ENCODE assay signal across 26 mouse cellular contexts in genomic region chr6:100622861-100623507, GRCm38 (mm10). TPM values are rescaled to one million over a fixed set of nuclear protein-coding genes. Genes with fewer than 3 reads are reported as not detected.
DNase-seq lines count a peak whose midpoint lies in the region; ATAC-seq and TF ChIP-seq lines count a peak whose summit lies in the region.
"Had no signal": no experiment of that assay in that cellular context is flagged by ENCODE, and none has a peak within 500 bp of the region (broad histone marks: within the 10 kb centered on the region; RNA-seq: fewer than 3 reads in every experiment).

No protein-coding gene starts in this region.

- no peaks in the 10 kb centered on the region for H3K27me3 ChIP-seq in embryonic facial prominence, embryonic 14.5 days (replicated peaks; ENCODE audit: control insufficient read depth, insufficient read depth, low read length)
- H3K27me3 ChIP-seq in embryonic facial prominence, embryonic 10.5 days (replicated peaks; ENCODE audit: low read depth, poor library complexity, severe bottlenecking), result no peaks in the 10 kb centered on the region
- H3K27me3 ChIP-seq in kidney, postnatal 0 days (ENCODE audit: insufficient read depth, low read length), result no peaks in the 10 kb centered on the region
- no peaks in the 10 kb centered on the region for H3K27me3 ChIP-seq in kidney, embryonic 14.5 days (ENCODE audit: control insufficient read depth, insufficient read depth, low read length)
- no peaks in the 10 kb centered on the region for H3K27me3 ChIP-seq in liver, embryonic 12.5 days (replicated peaks)
- H3K27me3 ChIP-seq: embryonic facial prominence, embryonic 13.5 days; hindbrain, embryonic 15.5 days; midbrain, embryonic 12.5 days had no signal

- WGBS in embryonic facial prominence, embryonic 14.5 days, result 27% methylated on average over 2 of the region's 2 CpGs
- 72% methylated on average over 2 of the region's 2 CpGs for WGBS in embryonic facial prominence, embryonic 10.5 days
- WGBS in kidney, postnatal 0 days, result 25% methylated on average over 2 of the region's 2 CpGs
- 35% methylated on average over 2 of the region's 2 CpGs for WGBS in kidney, embryonic 14.5 days
- WGBS in liver, embryonic 12.5 days (ENCODE audit: insufficient replicate concordance), result 61% methylated on average over 2 of the region's 2 CpGs

- DNase-seq in embryonic facial prominence, embryonic 14.5 days (ENCODE audit: low spot score), result peak; percentile 11
- DNase-seq in embryonic facial prominence, embryonic 10.5 days (ENCODE audit: low spot score), result no peak
- DNase-seq in kidney, postnatal 0 days (ENCODE audit: low spot score), result peak; percentile 63
- DNase-seq in T-cell, adult 2 months (ENCODE audit: low spot score), result no peak
- DNase-seq: cerebellum, adult 9-10 months; forebrain, postnatal 0 days; heart, postnatal 4 days; kidney, adult 18-20 months; kidney, postnatal 36 days; layer of hippocampus, adult 9-11 months; lung, adult 18-20 months; lung, postnatal 36 days; retina, postnatal 1 day; right cerebral cortex, postnatal 4 days had no signal

- H3K9me3 ChIP-seq in embryonic facial prominence, embryonic 14.5 days (ENCODE audit: control insufficient read depth, low read length), result no peaks in the 10 kb centered on the region
- H3K9me3 ChIP-seq in embryonic facial prominence, embryonic 10.5 days, result no peaks in the 10 kb centered on the region
- H3K9me3 ChIP-seq in kidney, postnatal 0 days (replicated peaks; ENCODE audit: low read length), result no peaks in the 10 kb centered on the region
- no peaks in the 10 kb centered on the region for H3K9me3 ChIP-seq in kidney, embryonic 14.5 days (ENCODE audit: control insufficient read depth, low read length)
- no peaks in the 10 kb centered on the region for H3K9me3 ChIP-seq in liver, embryonic 12.5 days (replicated peaks)
- H3K9me3 ChIP-seq: embryonic facial prominence, embryonic 13.5 days; forebrain, embryonic 10.5 days; G1E; hindbrain, embryonic 15.5 days; limb, embryonic 10.5 days; midbrain, embryonic 12.5 days had no signal

- peaks cover 3% of the 10 kb centered on the region; the same call in 1 of the 2 replicates for H3K4me1 ChIP-seq in embryonic facial prominence, embryonic 14.5 days (ENCODE audit: control insufficient read depth, insufficient read depth, low read length)
- H3K4me1 ChIP-seq in embryonic facial prominence, embryonic 10.5 days, result no peaks in the 10 kb centered on the region
- H3K4me1 ChIP-seq in kidney, postnatal 0 days (replicated peaks; ENCODE audit: insufficient read depth, low read length), result no peaks in the 10 kb centered on the region
- no peaks in the 10 kb centered on the region for H3K4me1 ChIP-seq in kidney, embryonic 14.5 days (ENCODE audit: control insufficient read depth, insufficient read depth, low read length)
- peaks cover 36% of the 10 kb centered on the region for H3K4me1 ChIP-seq in liver, embryonic 12.5 days
- H3K4me1 ChIP-seq: forebrain, embryonic 10.5 days; hindbrain, embryonic 15.5 days; midbrain, embryonic 12.5 days had no signal

- no peak overlapping the region for H3K4me2 ChIP-seq in embryonic facial prominence, embryonic 14.5 days (ENCODE audit: low read depth, low read length)
- H3K4me2 ChIP-seq in kidney, postnatal 0 days (ENCODE audit: low read length), result no peak overlapping the region
- no peak overlapping the region for H3K4me2 ChIP-seq in kidney, embryonic 14.5 days (replicated peaks; ENCODE audit: low read depth, low read length)
- peak overlapping the region; percentile 8; the same call in 1 of the 2 replicates for H3K4me2 ChIP-seq in liver, embryonic 12.5 days
- H3K4me2 ChIP-seq: embryonic facial prominence, embryonic 13.5 days; heart, embryonic 11.5 days; hindbrain, embryonic 15.5 days; midbrain, embryonic 12.5 days had no signal

- TF ChIP-seq CTCF in kidney, postnatal 0 days (IDR thresholded peaks at IDR 0.05; ENCODE audit: low read depth), result no peak

- no peak for ATAC-seq in embryonic facial prominence, embryonic 14.5 days (ENCODE audit: low read depth)
- no peak for ATAC-seq in kidney, postnatal 0 days (replicated peaks; ENCODE audit: low FRiP score, low read depth)
- ATAC-seq in kidney, embryonic 14.5 days (ENCODE audit: low FRiP score, low TSS enrichment), result no peak
- ATAC-seq in liver, embryonic 12.5 days, result peak; percentile 48; the same call in 1 of the 2 replicates
- peak; percentile 59; the same call in 1 of the 2 replicates for ATAC-seq in megakaryocyte-erythroid progenitor cell, adult 5-6 weeks (replicated peaks; ENCODE audit: low FRiP score, low TSS enrichment, poor library complexity, severe bottlenecking)
- ATAC-seq: forebrain, postnatal 0 days had no signal

- no peak overlapping the region for H3K27ac ChIP-seq in embryonic facial prominence, embryonic 14.5 days (replicated peaks; ENCODE audit: low read depth, low read length)
- no peak overlapping the region for H3K27ac ChIP-seq in embryonic facial prominence, embryonic 10.5 days (replicated peaks)
- H3K27ac ChIP-seq in kidney, postnatal 0 days, result no peak overlapping the region
- no peak overlapping the region for H3K27ac ChIP-seq in kidney, embryonic 14.5 days (ENCODE audit: low read depth, low read length)
- peak overlapping the region; percentile 80 for H3K27ac ChIP-seq in liver, embryonic 12.5 days
- H3K27ac ChIP-seq: embryonic facial prominence, embryonic 13.5 days; forebrain, embryonic 10.5 days; hindbrain, embryonic 15.5 days; left cerebral cortex, adult 2 months; limb, embryonic 10.5 days; midbrain, embryonic 12.5 days; stomach, postnatal 0 days had no signal

- no peak overlapping the region for H3K9ac ChIP-seq in embryonic facial prominence, embryonic 14.5 days (ENCODE audit: low read depth, low read length)
- H3K9ac ChIP-seq in kidney, postnatal 0 days (ENCODE audit: low read depth, low read length), result no peak overlapping the region
- H3K9ac ChIP-seq in kidney, embryonic 14.5 days (ENCODE audit: low read depth, low read length), result no peak overlapping the region
- H3K9ac ChIP-seq in liver, embryonic 12.5 days, result no peak overlapping the region
- H3K9ac ChIP-seq: embryonic facial prominence, embryonic 13.5 days; forebrain, postnatal 0 days; hindbrain, embryonic 15.5 days; midbrain, embryonic 12.5 days had no signal

- H3K4me3 ChIP-seq in embryonic facial prominence, embryonic 14.5 days (ENCODE audit: low read depth, low read length), result no peak overlapping the region
- no peak overlapping the region for H3K4me3 ChIP-seq in embryonic facial prominence, embryonic 10.5 days
- no peak overlapping the region for H3K4me3 ChIP-seq in kidney, postnatal 0 days (replicated peaks; ENCODE audit: low read depth, low read length)
- H3K4me3 ChIP-seq in kidney, embryonic 14.5 days (ENCODE audit: low read length), result no peak overlapping the region
- H3K4me3 ChIP-seq in liver, embryonic 12.5 days, result no peak overlapping the region
- H3K4me3 ChIP-seq: embryonic facial prominence, embryonic 13.5 days; forebrain, embryonic 10.5 days; hindbrain, embryonic 15.5 days; left cerebral cortex, adult 2 months; limb, embryonic 10.5 days; midbrain, embryonic 12.5 days had no signal

- 0 out of 2 replicates have a peak, but pooled peaks cover 3% of the 10 kb centered on the region for H3K36me3 ChIP-seq in embryonic facial prominence, embryonic 14.5 days (ENCODE audit: control insufficient read depth, insufficient read depth, low read length)
- peaks cover 26% of the 10 kb centered on the region for H3K36me3 ChIP-seq in embryonic facial prominence, embryonic 10.5 days (replicated peaks)
- no peaks in the 10 kb centered on the region for H3K36me3 ChIP-seq in kidney, postnatal 0 days (ENCODE audit: insufficient read depth, low read length)
- peaks cover 3% of the 10 kb centered on the region; the same call in 1 of the 2 replicates for H3K36me3 ChIP-seq in kidney, embryonic 14.5 days (ENCODE audit: control insufficient read depth, insufficient read depth, low read length)
- peaks cover 22% of the 10 kb centered on the region for H3K36me3 ChIP-seq in liver, embryonic 12.5 days
- H3K36me3 ChIP-seq: hindbrain, embryonic 15.5 days had no signal

RNA-seq across cellular contexts. Expression of gene Shq1, which starts 48.0 kb away (rescaled TPM):
- polyA plus RNA-seq in embryonic facial prominence, embryonic 14.5 days (2014; fragmentation: Nextera tagmentation; extraction: Ambion mirVana), result 12.5 and 14.2 TPM in 2 replicates
- polyA plus RNA-seq in embryonic facial prominence, embryonic 10.5 days (2016; fragmentation: Nextera tagmentation; extraction: Ambion mirVana), result 23.7 and 25.8 TPM in 2 replicates
- 11.8 and 12.8 TPM in 2 replicates for polyA plus RNA-seq in kidney, postnatal 0 days (2015; fragmentation: Nextera tagmentation; extraction: Ambion mirVana)
- polyA plus RNA-seq in kidney, embryonic 14.5 days (2014; fragmentation: Nextera tagmentation; extraction: Ambion mirVana), result 13.8 and 20.1 TPM in 2 replicates
- 18.5 and 18.9 TPM in 2 replicates for polyA plus RNA-seq in liver, embryonic 12.5 days (2016; fragmentation: Nextera tagmentation; extraction: Ambion mirVana)
- 13.0 and 20.7 TPM in 2 replicates for total RNA-seq in megakaryocyte-erythroid progenitor cell, adult 5-6 weeks (2014; fragmentation: Nextera tagmentation)
- 15.1 and 18.4 TPM in 2 replicates for total RNA-seq in megakaryocyte-erythroid progenitor cell, adult 5-6 weeks (2017)

Comparison
In these comparisons a context has a peak if more than half of its experiments do, and no peak if none do; other contexts are left out.
1. DNase-seq: peak in embryonic facial prominence, embryonic 14.5 days (single experiment) and kidney, postnatal 0 days (single experiment); none in embryonic facial prominence, embryonic 10.5 days (single experiment) and T-cell, adult 2 months (single experiment).
2. ATAC-seq: peak in liver, embryonic 12.5 days (single experiment) and megakaryocyte-erythroid progenitor cell, adult 5-6 weeks (single experiment); none in embryonic facial prominence, embryonic 14.5 days (single experiment), kidney, postnatal 0 days (single experiment) and kidney, embryonic 14.5 days (single experiment).